Mouse (Mus musculus) testis, adult 2 months (tissue): ENCODE results near the gene Rp9. TPM values are rescaled to one million over a fixed set of nuclear protein-coding genes. Genes with fewer than 3 reads are reported as not detected.
"Not testable (repeated sequence)": the region's sequence is repeated elsewhere in the genome, so short reads cannot be mapped to it uniquely, and the experiment has no call there.

Experiments
- H3K27ac ChIP-seq: fragments of 200-500 bp; 2 replicates; pipeline ENCODE4 v1.5.1; 2012; ENCODE audit warnings: low read depth, low read length; ENCODE audit not compliant: control insufficient read depth, insufficient read depth
- H3K27me3 ChIP-seq: fragments of 200-500 bp; 2 replicates; pipeline ENCODE4 v1.6.1; 2012; ENCODE audit warnings: mild to moderate bottlenecking, low read length, moderate library complexity; ENCODE audit not compliant: control insufficient read depth, insufficient read depth
- H3K36me3 ChIP-seq: fragments of 200-500 bp; 2 replicates; pipeline ENCODE4 v1.6.1; 2012; ENCODE audit warnings: mild to moderate bottlenecking, low read length; ENCODE audit not compliant: control insufficient read depth, insufficient read depth
- H3K4me1 ChIP-seq: fragments of 200-500 bp; 2 replicates; pipeline ENCODE4 v1.6.1; 2012; ENCODE audit warnings: low read length; ENCODE audit not compliant: control insufficient read depth, insufficient read depth
- H3K4me3 ChIP-seq: fragments of 200-500 bp; 2 replicates; pipeline ENCODE4 v1.5.1; 2012; ENCODE audit warnings: low read depth, mild to moderate bottlenecking, low read length, moderate library complexity, mixed read lengths; ENCODE audit not compliant: control insufficient read depth
- CTCF ChIP-seq: fragments of 200-500 bp; IDR thresholded peaks from 2 replicates; pipeline ENCODE4 v1.5.1; 2012; ENCODE audit warnings: low read depth, mild to moderate bottlenecking, inconsistent platforms, low read length, moderate library complexity; ENCODE audit not compliant: control insufficient read depth, insufficient read depth, insufficient replicate concordance
- POLR2A ChIP-seq: fragments of 200-500 bp; IDR thresholded peaks from 2 replicates; pipeline ENCODE4 v1.6.1; 2012; ENCODE audit warnings: low read depth, mild to moderate bottlenecking, inconsistent platforms, low read length, moderate library complexity; ENCODE audit not compliant: control insufficient read depth
- polyA plus RNA-seq: library from polyadenylated mRNA; depleted of rRNA; stranded (reverse); fragments of >200 nt; gene quantifications from 2 replicates; pipeline ENCODE4 v1.2.3, GENCODE M21; 2012

Gene Rp9
- polyA plus RNA-seq, 1 experiment = 96.7 TPM

DNA sequence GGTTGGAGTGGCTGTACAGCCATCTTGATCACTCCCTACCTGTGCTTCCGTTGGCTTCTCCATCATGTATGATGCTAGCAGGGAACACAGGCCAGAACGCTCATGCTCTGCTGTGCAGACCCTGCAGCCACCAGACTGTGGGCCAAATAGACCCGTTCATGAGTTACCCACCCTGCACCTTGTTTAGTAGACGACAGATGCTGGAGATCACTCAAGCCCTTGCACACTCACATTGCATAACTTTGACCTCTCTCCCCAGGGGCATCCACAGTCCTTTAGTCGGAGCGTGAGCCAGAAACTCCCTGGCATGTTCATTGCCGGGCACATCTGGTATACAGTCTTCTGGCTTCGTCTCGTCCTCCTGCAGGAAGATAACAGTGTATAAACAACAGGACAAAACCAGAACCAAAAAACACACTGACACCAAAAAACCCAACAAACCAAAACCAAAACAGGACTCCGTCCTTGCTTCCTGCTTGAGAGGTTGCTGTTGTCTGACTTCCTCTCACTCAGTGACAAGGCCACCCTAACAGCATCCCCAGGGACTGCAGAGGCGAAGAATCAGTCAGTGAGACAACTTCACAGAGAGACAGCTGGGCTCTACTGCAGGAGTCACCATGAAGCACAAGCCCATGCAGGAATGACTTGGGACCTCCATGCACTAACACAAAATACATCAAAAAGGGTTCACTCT, 12.3 kb downstream of the Rp9 start:
- Histone ChIP-seq H3K4me1 (no peaks in the 10 kb centered on the region), H3K4me3 (no peak overlapping the region), H3K27me3 (no peaks in the 10 kb centered on the region), H3K27ac (no peak overlapping the region), H3K36me3 (peaks cover 6% of the 10 kb centered on the region)
- no peak for TF ChIP-seq CTCF
- no peak for TF ChIP-seq POLR2A

DNA sequence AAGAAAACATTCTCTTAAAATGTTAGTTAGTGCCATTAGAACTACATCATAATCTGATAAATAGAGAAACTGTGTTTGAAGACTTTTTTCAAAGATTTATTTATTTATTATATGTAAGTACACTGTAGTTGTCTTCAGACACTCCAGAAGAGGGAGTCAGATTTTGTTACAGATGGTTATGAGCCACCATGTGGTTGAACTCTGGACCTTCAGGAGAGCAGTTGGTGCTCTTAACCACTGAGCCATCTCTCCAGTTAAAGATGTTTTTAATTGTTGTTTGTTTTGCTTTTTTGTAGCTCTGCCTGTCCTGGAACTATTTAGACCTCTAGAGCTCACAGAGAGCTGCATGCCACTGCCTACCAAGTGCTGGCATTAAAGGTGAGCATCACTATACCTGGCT, 14.5 kb downstream of the Rp9 start:
- no peak for TF ChIP-seq POLR2A
- no peak for TF ChIP-seq CTCF
- Histone ChIP-seq H3K27me3 (no peaks in the 10 kb centered on the region), H3K4me3 (no peak overlapping the region), H3K4me1 (no peaks in the 10 kb centered on the region), H3K27ac (no peak overlapping the region), H3K36me3 (peaks cover 6% of the 10 kb centered on the region)

DNA sequence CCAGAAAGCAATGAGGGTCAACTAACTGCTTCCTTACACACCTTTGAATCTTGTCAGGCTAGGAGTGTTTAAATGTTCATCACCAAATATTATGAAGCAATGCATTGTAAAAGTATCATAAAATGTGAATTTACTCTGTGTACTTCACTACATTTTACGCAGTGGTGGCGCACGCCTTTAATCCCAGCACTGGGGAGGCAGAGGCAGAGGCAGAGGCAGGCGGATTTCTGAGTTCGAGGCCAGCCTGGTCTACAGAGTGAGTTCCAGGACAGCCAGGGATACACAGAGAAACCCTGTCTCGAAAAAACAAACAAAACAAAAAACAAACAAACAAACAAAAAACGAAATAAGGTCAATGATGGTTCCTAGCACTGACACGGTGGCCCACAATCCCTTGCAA, 15.6 kb downstream of the Rp9 start, which contains the start of gene Gm17545:
Gene Gm17545 (plus strand): TSS at position 301 of the 400 bp plus-strand sequence.
- not testable (repeated sequence) for H3K27me3 ChIP-seq, H3K4me1 ChIP-seq, H3K27ac ChIP-seq, H3K4me3 ChIP-seq, H3K36me3 ChIP-seq

GRCm38 (mm10) chr9:22453501-22453924, 16.0 kb downstream of the Rp9 start:
- H3K4me1 ChIP-seq = no peaks in the 10 kb centered on the region
- no peak overlapping the region for H3K27ac ChIP-seq
- H3K27me3 ChIP-seq = no peaks in the 10 kb centered on the region
- no peak for TF ChIP-seq POLR2A
- no peak overlapping the region for H3K4me3 ChIP-seq
- H3K36me3 ChIP-seq = peaks cover 6% of the 10 kb centered on the region

- H3K4me3 ChIP-seq = no peak overlapping the region
- H3K27me3 ChIP-seq = no peaks in the 10 kb centered on the region
- no peak for TF ChIP-seq CTCF
- TF ChIP-seq POLR2A = no peak
- no peak overlapping the region for H3K27ac ChIP-seq
- H3K36me3 ChIP-seq = peaks cover 6% of the 10 kb centered on the region
- no peaks in the 10 kb centered on the region for H3K4me1 ChIP-seq
These were observed 16.8 kb downstream of the Rp9 start for GRCm38 (mm10) chr9:22452697-22453096.

DNA sequence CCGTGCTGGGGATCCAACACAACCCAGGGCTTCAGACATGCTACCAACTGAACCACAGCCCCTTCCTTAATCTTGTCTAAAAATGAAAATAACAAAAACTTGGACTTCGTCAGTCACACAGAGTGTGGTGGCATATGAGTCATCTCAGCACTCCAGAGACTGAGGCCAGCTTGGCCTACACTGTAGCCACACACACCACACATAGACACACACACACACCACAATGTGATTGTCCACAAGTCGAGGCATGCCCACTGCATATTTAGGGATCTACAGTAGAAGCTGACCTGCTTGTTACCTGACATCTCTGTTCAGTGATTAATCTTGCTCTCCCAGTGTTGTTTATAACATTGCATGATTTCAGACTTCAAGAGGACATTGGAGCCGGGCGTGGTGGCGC, 20.3 kb downstream of the Rp9 start:
- no peak overlapping the region for H3K27ac ChIP-seq
- no peaks in the 10 kb centered on the region for H3K4me1 ChIP-seq
- H3K4me3 ChIP-seq = no peak overlapping the region
- TF ChIP-seq CTCF = no peak
- TF ChIP-seq POLR2A = no peak
- no peaks in the 10 kb centered on the region for H3K27me3 ChIP-seq
- H3K36me3 ChIP-seq = no peaks in the 10 kb centered on the region; the same call in 1 of the 2 replicates

DNA sequence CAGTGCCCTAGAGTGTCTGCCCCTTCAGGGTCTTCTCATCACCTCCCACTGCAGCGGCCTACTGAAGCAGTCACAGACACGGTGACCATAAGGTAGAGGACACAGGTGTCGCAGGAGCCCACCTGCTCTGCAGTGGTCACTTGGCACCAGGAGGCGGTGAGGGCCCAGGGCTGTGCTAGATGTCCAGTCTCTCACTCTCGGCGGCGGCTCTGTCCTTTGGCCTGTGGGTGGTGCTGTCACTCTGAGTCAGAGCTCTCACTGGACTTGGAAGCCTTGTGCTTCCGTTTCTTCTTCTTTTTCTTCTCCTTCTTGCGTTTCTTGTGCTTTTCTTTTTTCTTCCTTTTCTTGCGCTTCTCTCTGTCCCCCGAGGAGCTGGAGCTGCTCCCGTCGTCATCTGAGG, 21.1 kb downstream of the Rp9 start:
- Histone ChIP-seq H3K27me3 (no peaks in the 10 kb centered on the region), H3K27ac (no peak overlapping the region), H3K4me3 (no peak overlapping the region), H3K36me3 (no peaks in the 10 kb centered on the region; the same call in 1 of the 2 replicates), H3K4me1 (no peaks in the 10 kb centered on the region)
- TF ChIP-seq CTCF = no peak
- no peak for TF ChIP-seq POLR2A

DNA sequence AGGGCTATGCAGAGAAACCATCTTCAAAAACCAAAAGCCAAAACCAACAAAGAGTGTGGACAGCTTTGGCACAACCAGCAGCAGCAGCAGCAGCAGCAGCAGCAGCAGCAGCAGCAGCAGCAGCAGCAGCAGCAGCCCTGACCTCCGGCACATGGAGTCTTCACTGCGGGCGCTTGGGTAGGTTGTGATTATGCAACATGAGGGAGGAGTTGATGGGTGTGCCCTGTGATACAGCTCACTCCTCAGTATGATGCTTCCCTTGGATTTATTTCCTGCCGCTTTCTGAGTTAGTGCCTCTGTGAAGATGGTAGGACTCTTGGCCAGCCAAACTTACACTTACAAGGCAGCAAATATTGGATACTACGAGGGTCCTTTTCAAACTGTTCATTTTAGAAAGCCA, 22.3 kb downstream of the Rp9 start:
- Histone ChIP-seq H3K27ac (no peak overlapping the region), H3K36me3 (no peaks in the 10 kb centered on the region; the same call in 1 of the 2 replicates), H3K4me3 (no peak overlapping the region), H3K4me1 (no peaks in the 10 kb centered on the region), H3K27me3 (no peaks in the 10 kb centered on the region)
- TF ChIP-seq CTCF (no peak), POLR2A (no peak)
